Mouse (Mus musculus): Measurements from ENCODE around the gene Cdc5l.

- no peak for TF ChIP-seq NRF1 (IDR thresholded peaks at IDR 0.05; ENCODE audit: low read depth, low read length)
- no peak for TF ChIP-seq POLR2A (IDR thresholded peaks at IDR 0.05; ENCODE audit: low read depth, low read length)
- no peak for TF ChIP-seq MAZ (IDR thresholded peaks at IDR 0.05; ENCODE audit: low read depth, low read length)
- no peak for TF ChIP-seq MEF2A (IDR thresholded peaks at IDR 0.05; ENCODE audit: borderline replicate concordance, low read depth, low read length)
- TF ChIP-seq EP300 (IDR thresholded peaks at IDR 0.05; ENCODE audit: low read length) = no peak
- peak in 1 of 2 experiments; percentile 16; a peak in 1 of 4 replicates for TF ChIP-seq CTCF (conservative IDR thresholded peaks at IDR 0.05 in 1 of 2, IDR thresholded peaks at IDR 0.05 in 1 of 2; ENCODE audit: low read depth in 2 of 2, low read length in 2 of 2)
- TF ChIP-seq ZC3H11A (IDR thresholded peaks at IDR 0.05; ENCODE audit: low read depth, low read length) = no peak
- TF ChIP-seq JUN (IDR thresholded peaks at IDR 0.05; ENCODE audit: insufficient read depth, low read depth, low read length) = no peak
- no peak for TF ChIP-seq CHD2 (IDR thresholded peaks at IDR 0.05; ENCODE audit: low read length)
- TF ChIP-seq ELF1 (IDR thresholded peaks at IDR 0.05; ENCODE audit: low read depth, low read length) = no peak
- no peak for TF ChIP-seq ZNF384 (IDR thresholded peaks at IDR 0.05; ENCODE audit: low read depth, low read length)
- TF ChIP-seq USF1 (IDR thresholded peaks at IDR 0.05; ENCODE audit: low read depth, low read length) = no peak
- no peak for TF ChIP-seq ZKSCAN1 (IDR thresholded peaks at IDR 0.05; ENCODE audit: borderline replicate concordance, low read depth, low read length)
Measured at GRCm38 (mm10) chr17:45468302-45468701, 34.8 kb upstream of the Cdc5l start.

Data from CH12.LX (cell line).